Mouse (Mus musculus): ENCODE results near the gene Nectin2. TPM values are rescaled to one million over a fixed set of nuclear protein-coding genes. Genes with fewer than 3 reads are reported as not detected.

Gene Nectin2
- polyA plus RNA-seq, 1 experiment from 2014 or later: 76.5 TPM

- no peak overlapping the region for H3K4me2 ChIP-seq (ENCODE audit: low read depth)
- no peak overlapping the region for H3K27ac ChIP-seq (ENCODE audit: low read depth, low read length)
- H3K9me3 ChIP-seq (ENCODE audit: control insufficient read depth, low read length): no peaks in the 10 kb centered on the region
- H3K4me1 ChIP-seq (ENCODE audit: control insufficient read depth, insufficient read depth, low read length): no peaks in the 10 kb centered on the region
- ATAC-seq (ENCODE audit: insufficient read depth, low FRiP score, low TSS enrichment): no peak
- no peaks in the 10 kb centered on the region for H3K27me3 ChIP-seq (ENCODE audit: control insufficient read depth, insufficient read depth, low read length)
- no peak for DNase-seq (ENCODE audit: low spot score)
- H3K9ac ChIP-seq (ENCODE audit: low read length): no peak overlapping the region
- WGBS: 84% methylated on average over 10 of the region's 10 CpGs
- no peak overlapping the region for H3K4me3 ChIP-seq (ENCODE audit: low read depth, low read length)
- no peaks in the 10 kb centered on the region for H3K36me3 ChIP-seq (ENCODE audit: control insufficient read depth, insufficient read depth, low read length)
These were observed 74.5 kb downstream of the Nectin2 start for GRCm38 (mm10) chr7:19675824-19676223.

- no peak overlapping the region for H3K4me3 ChIP-seq (ENCODE audit: low read depth, low read length)
These were observed 77.1 kb downstream of the Nectin2 start for GRCm38 (mm10) chr7:19673083-19673699.

DNA sequence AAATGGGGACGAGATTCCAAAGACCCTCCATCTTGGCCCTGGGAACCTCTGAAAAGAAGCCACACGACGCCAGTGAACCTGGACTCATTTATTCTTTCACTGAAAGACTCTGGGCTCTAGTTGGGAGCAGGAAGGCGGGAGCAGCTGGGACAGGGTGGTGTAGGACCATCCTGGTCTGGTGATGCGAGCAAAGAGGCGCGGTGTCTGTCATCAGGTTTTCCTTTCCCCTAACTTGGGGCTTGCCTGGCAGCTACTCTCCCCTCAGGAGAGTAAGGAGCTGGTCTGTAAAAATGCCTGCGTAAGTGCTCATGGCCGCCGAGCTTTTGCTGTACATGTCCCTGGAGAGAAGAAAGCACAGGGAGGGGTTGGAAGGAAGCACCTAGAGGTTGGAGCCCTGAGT, 78.8 kb downstream of the Nectin2 start:
- no peaks in the 10 kb centered on the region for H3K27me3 ChIP-seq (ENCODE audit: control insufficient read depth, insufficient read depth, low read length)
- no peak overlapping the region for H3K9ac ChIP-seq (ENCODE audit: low read length)
- no peaks in the 10 kb centered on the region for H3K4me1 ChIP-seq (ENCODE audit: control insufficient read depth, insufficient read depth, low read length)
- no peak overlapping the region for H3K4me3 ChIP-seq (ENCODE audit: low read depth, low read length)
- H3K36me3 ChIP-seq (ENCODE audit: control insufficient read depth, insufficient read depth, low read length): no peaks in the 10 kb centered on the region
- no peak overlapping the region for H3K27ac ChIP-seq (ENCODE audit: low read depth, low read length)
- WGBS: 71% methylated on average over 10 of the region's 10 CpGs
- no peak for ATAC-seq (ENCODE audit: insufficient read depth, low FRiP score, low TSS enrichment)
- no peak overlapping the region for H3K4me2 ChIP-seq (ENCODE audit: low read depth)
- DNase-seq (ENCODE audit: low spot score): no peak
- no peaks in the 10 kb centered on the region for H3K9me3 ChIP-seq (ENCODE audit: control insufficient read depth, low read length)

More at GRCm38 (mm10) chr7:19673083-19673699, 77.1 kb downstream of the Nectin2 start:
- ATAC-seq (ENCODE audit: insufficient read depth, low FRiP score, low TSS enrichment) (no peak), DNase-seq (ENCODE audit: low spot score) (no peak)
- Histone ChIP-seq H3K27me3 (ENCODE audit: control insufficient read depth, insufficient read depth, low read length) (no peaks in the 10 kb centered on the region), H3K9me3 (ENCODE audit: control insufficient read depth, low read length) (no peaks in the 10 kb centered on the region), H3K4me2 (ENCODE audit: low read depth) (no peak overlapping the region), H3K4me1 (ENCODE audit: control insufficient read depth, insufficient read depth, low read length) (no peaks in the 10 kb centered on the region), H3K36me3 (ENCODE audit: control insufficient read depth, insufficient read depth, low read length) (no peaks in the 10 kb centered on the region), H3K27ac (ENCODE audit: low read depth, low read length) (no peak overlapping the region), H3K9ac (ENCODE audit: low read length) (no peak overlapping the region)
- WGBS: 73% methylated on average over 14 of the region's 14 CpGs

DNA sequence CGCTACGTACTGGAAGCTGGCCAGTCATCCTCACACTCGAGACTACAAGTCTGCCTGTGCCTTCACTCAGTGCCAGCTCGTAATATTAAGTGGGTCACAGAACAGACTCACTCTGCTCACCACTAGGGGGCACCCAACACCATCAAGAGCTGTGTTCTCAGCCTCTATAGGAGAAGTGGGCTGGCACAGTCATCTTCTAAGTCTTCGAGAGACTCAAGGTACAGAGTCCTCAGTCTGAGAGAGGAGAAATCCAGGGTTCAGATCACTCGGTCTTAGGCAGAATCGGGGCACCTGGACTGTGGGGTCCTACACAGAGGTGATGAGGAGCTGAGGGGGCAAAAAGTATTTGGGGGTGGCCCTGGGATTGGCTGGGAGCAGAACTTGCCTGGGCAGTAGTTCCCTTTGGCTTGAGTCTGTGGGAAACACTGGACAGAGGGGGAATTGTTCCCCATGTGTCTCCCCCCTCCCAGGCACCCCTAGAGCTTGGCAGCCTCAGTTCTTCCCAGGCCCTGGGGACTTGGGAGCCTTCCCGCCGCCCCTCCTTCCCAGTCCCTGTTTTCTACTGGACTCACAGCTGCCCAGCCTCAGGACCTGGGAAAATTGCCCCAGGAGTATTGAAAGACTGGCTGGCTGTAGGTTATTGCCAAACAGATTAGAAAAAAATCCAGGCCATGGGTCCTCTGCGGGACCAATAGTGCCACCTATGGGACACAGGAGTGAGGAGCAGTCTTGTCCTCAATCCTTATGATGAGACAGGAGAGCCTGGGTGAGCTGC, 81.1 kb downstream of the Nectin2 start:
- no peak overlapping the region for H3K4me3 ChIP-seq (ENCODE audit: low read depth, low read length)
- 9% methylated on average over 10 of the region's 10 CpGs for WGBS
- H3K4me2 ChIP-seq (ENCODE audit: low read depth): peak overlapping the region; percentile 29
- H3K9me3 ChIP-seq (ENCODE audit: control insufficient read depth, low read length): no peaks in the 10 kb centered on the region
- DNase-seq (ENCODE audit: low spot score) (peak; percentile 87), ATAC-seq (ENCODE audit: insufficient read depth, low FRiP score, low TSS enrichment) (peak; percentile 58; the same call in 1 of the 2 replicates)
- no peak overlapping the region for H3K27ac ChIP-seq (ENCODE audit: low read depth, low read length)
- no peak overlapping the region for H3K9ac ChIP-seq (ENCODE audit: low read length)
- H3K27me3 ChIP-seq (ENCODE audit: control insufficient read depth, insufficient read depth, low read length): no peaks in the 10 kb centered on the region
- H3K36me3 ChIP-seq (ENCODE audit: control insufficient read depth, insufficient read depth, low read length): no peaks in the 10 kb centered on the region
- peaks cover 6% of the 10 kb centered on the region for H3K4me1 ChIP-seq (ENCODE audit: control insufficient read depth, insufficient read depth, low read length)

- WGBS: 76% methylated on average over 2 of the region's 2 CpGs
These were observed 82.8 kb downstream of the Nectin2 start for GRCm38 (mm10) chr7:19667434-19667833.

DNA sequence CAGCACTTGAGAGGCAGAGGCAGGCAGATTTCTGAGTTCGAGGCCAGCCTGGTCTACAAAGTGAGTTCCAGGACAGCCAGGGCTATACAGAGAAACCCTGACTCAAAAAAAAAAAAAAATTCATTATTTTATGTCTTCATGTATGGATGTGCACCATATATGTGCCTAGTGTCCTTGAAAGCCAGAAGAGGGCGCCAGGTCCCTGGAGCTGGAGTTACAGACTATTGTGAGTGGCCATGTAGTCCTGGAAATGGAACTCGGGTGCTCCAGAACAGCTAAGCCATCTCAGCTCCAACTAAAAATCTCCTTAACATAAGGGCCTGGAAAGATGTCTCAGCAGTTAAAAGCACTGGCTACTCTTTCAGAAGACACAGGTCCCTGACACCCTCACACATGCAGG, 83.5 kb downstream of the Nectin2 start:
- no peak overlapping the region for H3K4me3 ChIP-seq (ENCODE audit: low read depth, low read length)
- no peak for DNase-seq (ENCODE audit: low spot score)
- no peak overlapping the region for H3K9ac ChIP-seq (ENCODE audit: low read length)
- H3K27me3 ChIP-seq (ENCODE audit: control insufficient read depth, insufficient read depth, low read length): no peaks in the 10 kb centered on the region
- no peak for ATAC-seq (ENCODE audit: insufficient read depth, low FRiP score, low TSS enrichment)
- WGBS: 66% methylated on average over 3 of the region's 3 CpGs
- H3K27ac ChIP-seq (ENCODE audit: low read depth, low read length): no peak overlapping the region
- no peaks in the 10 kb centered on the region for H3K9me3 ChIP-seq (ENCODE audit: control insufficient read depth, low read length)
- H3K36me3 ChIP-seq (ENCODE audit: control insufficient read depth, insufficient read depth, low read length): no peaks in the 10 kb centered on the region
- peaks cover 13% of the 10 kb centered on the region for H3K4me1 ChIP-seq (ENCODE audit: control insufficient read depth, insufficient read depth, low read length)
- no peak overlapping the region for H3K4me2 ChIP-seq (ENCODE audit: low read depth)

More at GRCm38 (mm10) chr7:19667434-19667833, 82.8 kb downstream of the Nectin2 start:
- no peak for DNase-seq (ENCODE audit: low spot score)
- peaks cover 13% of the 10 kb centered on the region for H3K4me1 ChIP-seq (ENCODE audit: control insufficient read depth, insufficient read depth, low read length)
- no peaks in the 10 kb centered on the region for H3K9me3 ChIP-seq (ENCODE audit: control insufficient read depth, low read length)
- no peak overlapping the region for H3K4me2 ChIP-seq (ENCODE audit: low read depth)
- no peaks in the 10 kb centered on the region for H3K36me3 ChIP-seq (ENCODE audit: control insufficient read depth, insufficient read depth, low read length)
- H3K9ac ChIP-seq (ENCODE audit: low read length): no peak overlapping the region
- no peak overlapping the region for H3K27ac ChIP-seq (ENCODE audit: low read depth, low read length)
- no peak for ATAC-seq (ENCODE audit: insufficient read depth, low FRiP score, low TSS enrichment)
- no peaks in the 10 kb centered on the region for H3K27me3 ChIP-seq (ENCODE audit: control insufficient read depth, insufficient read depth, low read length)
- H3K4me3 ChIP-seq (ENCODE audit: low read depth, low read length): no peak overlapping the region

Other genes with a start within 250 kb of the Nectin2 start
- gene Bloc1s3, start 242.1 kb downstream of the Nectin2 start, polyA plus RNA-seq (2014; fragmentation: Nextera tagmentation; extraction: Ambion mirVana): 2.0 and 2.7 TPM in 2 replicates
- 49.3 and 54.0 TPM in 2 replicates for gene Trappc6a, start 242.1 kb downstream of the Nectin2 start, polyA plus RNA-seq (2014; fragmentation: Nextera tagmentation; extraction: Ambion mirVana)
- not detected in 2 replicates for gene Nkpd1, start 232.6 kb downstream of the Nectin2 start, polyA plus RNA-seq (2014; fragmentation: Nextera tagmentation; extraction: Ambion mirVana)
- 4.5 and 4.7 TPM in 2 replicates for gene Ppp1r37, start 187.4 kb downstream of the Nectin2 start, polyA plus RNA-seq (2014; fragmentation: Nextera tagmentation; extraction: Ambion mirVana)
- gene Zfp296, start 173.2 kb downstream of the Nectin2 start, polyA plus RNA-seq (2014; fragmentation: Nextera tagmentation; extraction: Ambion mirVana): 0.44 and 0.57 TPM in 2 replicates
- 161 and 171 TPM in 2 replicates for gene Gemin7, start 172.9 kb downstream of the Nectin2 start, polyA plus RNA-seq (2014; fragmentation: Nextera tagmentation; extraction: Ambion mirVana)
- gene Clasrp, start 146.0 kb downstream of the Nectin2 start, polyA plus RNA-seq (2014; fragmentation: Nextera tagmentation; extraction: Ambion mirVana): 48.0 and 53.5 TPM in 2 replicates
- 3.1 and 3.8 TPM in 2 replicates for gene Relb, start 121.0 kb downstream of the Nectin2 start, polyA plus RNA-seq (2014; fragmentation: Nextera tagmentation; extraction: Ambion mirVana)
- gene Clptm1, start 85.5 kb downstream of the Nectin2 start, polyA plus RNA-seq (2014; fragmentation: Nextera tagmentation; extraction: Ambion mirVana): 104 and 107 TPM in 2 replicates
- 0.45 and 0.55 TPM in 2 replicates for gene Apoc2, start 72.5 kb downstream of the Nectin2 start, polyA plus RNA-seq (2014; fragmentation: Nextera tagmentation; extraction: Ambion mirVana)
- not detected in 2 replicates for gene Gm44805, start 69.1 kb downstream of the Nectin2 start, polyA plus RNA-seq (2014; fragmentation: Nextera tagmentation; extraction: Ambion mirVana)
- not detected in 2 replicates for gene Apoc4, start 69.0 kb downstream of the Nectin2 start, polyA plus RNA-seq (2014; fragmentation: Nextera tagmentation; extraction: Ambion mirVana)
- 3.4 and 6.9 TPM in 2 replicates for gene Apoc1, start 57.8 kb downstream of the Nectin2 start, polyA plus RNA-seq (2014; fragmentation: Nextera tagmentation; extraction: Ambion mirVana)
- gene Apoe, start 51.3 kb downstream of the Nectin2 start, polyA plus RNA-seq (2014; fragmentation: Nextera tagmentation; extraction: Ambion mirVana): 125 and 146 TPM in 2 replicates
- 150 and 155 TPM in 2 replicates for gene Tomm40, start 35.0 kb downstream of the Nectin2 start, polyA plus RNA-seq (2014; fragmentation: Nextera tagmentation; extraction: Ambion mirVana)
- 21.1 and 21.7 TPM in 2 replicates for gene Bcam, start 20.5 kb upstream of the Nectin2 start, polyA plus RNA-seq (2014; fragmentation: Nextera tagmentation; extraction: Ambion mirVana)
- gene Cblc, start 46.3 kb upstream of the Nectin2 start, polyA plus RNA-seq (2014; fragmentation: Nextera tagmentation; extraction: Ambion mirVana): 0.45 and 0.53 TPM in 2 replicates
- gene Bcl3, start 72.3 kb upstream of the Nectin2 start, polyA plus RNA-seq (2014; fragmentation: Nextera tagmentation; extraction: Ambion mirVana): 1.2 and 1.3 TPM in 2 replicates
- gene Gm19345, start 101.5 kb upstream of the Nectin2 start, polyA plus RNA-seq (2014; fragmentation: Nextera tagmentation; extraction: Ambion mirVana): 0.24 and 0.29 TPM in 2 replicates
- gene Ceacam16, start 110.8 kb upstream of the Nectin2 start, polyA plus RNA-seq (2014; fragmentation: Nextera tagmentation; extraction: Ambion mirVana): not detected in 2 replicates
- gene Ceacam19, start 137.5 kb upstream of the Nectin2 start, polyA plus RNA-seq (2014; fragmentation: Nextera tagmentation; extraction: Ambion mirVana): not detected in 2 replicates
- gene Pvr, start 170.7 kb upstream of the Nectin2 start, polyA plus RNA-seq (2014; fragmentation: Nextera tagmentation; extraction: Ambion mirVana): 2.9 and 4.8 TPM in 2 replicates
- gene Igsf23, start 200.3 kb upstream of the Nectin2 start, polyA plus RNA-seq (2014; fragmentation: Nextera tagmentation; extraction: Ambion mirVana): not detected in 2 replicates
- gene Ceacam20, start 214.9 kb upstream of the Nectin2 start, polyA plus RNA-seq (2014; fragmentation: Nextera tagmentation; extraction: Ambion mirVana): not detected in 2 replicates
- gene Nlrp9b, start 241.0 kb upstream of the Nectin2 start, polyA plus RNA-seq (2014; fragmentation: Nextera tagmentation; extraction: Ambion mirVana): not detected in 2 replicates